Mouse (Mus musculus) testis, adult 2 months (tissue): ENCODE results near the gene Cyp46a1.

Experiments
- CTCF ChIP-seq: fragments of 200-500 bp; IDR thresholded peaks from 2 replicates; pipeline ENCODE4 v1.5.1; 2012; ENCODE audit warnings: low read depth, mild to moderate bottlenecking, inconsistent platforms, low read length, moderate library complexity; ENCODE audit not compliant: control insufficient read depth, insufficient read depth, insufficient replicate concordance
- POLR2A ChIP-seq: fragments of 200-500 bp; IDR thresholded peaks from 2 replicates; pipeline ENCODE4 v1.6.1; 2012; ENCODE audit warnings: low read depth, mild to moderate bottlenecking, inconsistent platforms, low read length, moderate library complexity; ENCODE audit not compliant: control insufficient read depth

- TF ChIP-seq CTCF (no peak), POLR2A (no peak)
Measured at GRCm38 (mm10) chr12:108310041-108310440, 24.1 kb upstream of the Cyp46a1 start.
